Mouse (Mus musculus) layer of hippocampus, adult 9-11 months (tissue): Measurements from ENCODE around the gene Kif3b.
"Not testable (repeated sequence)": the region's sequence is repeated elsewhere in the genome, so short reads cannot be mapped to it uniquely, and the experiment has no call there.

Experiments used
- DNase-seq: peaks from one replicate; pipeline ENCODE4 v3.0.0; 2022

The Kif3b gene

GRCm38 (mm10) chr2:153290938-153291928 lies at the start of gene Kif3b:
Kif3b (plus strand) TSS chr2:153291413.
- peak; percentile 86 for DNase-seq

- no peak for DNase-seq
Observed at GRCm38 (mm10) chr2:153242156-153242555, 49.1 kb upstream of the Kif3b start.

- no peak for DNase-seq
Observed at GRCm38 (mm10) chr2:153249751-153250150, 41.5 kb upstream of the Kif3b start.

GRCm38 (mm10) chr2:153256604-153257003 lies 34.6 kb upstream of the Kif3b start:
- no peak for DNase-seq

GRCm38 (mm10) chr2:153259030-153259863 lies 32.0 kb upstream of the Kif3b start:
- no peak for DNase-seq

GRCm38 (mm10) chr2:153259864-153260674 lies 31.1 kb upstream of the Kif3b start:
- no peak for DNase-seq

- no peak for DNase-seq
Observed at GRCm38 (mm10) chr2:153263053-153263452, 28.2 kb upstream of the Kif3b start.

- no peak for DNase-seq
Observed at GRCm38 (mm10) chr2:153267331-153267730, 23.9 kb upstream of the Kif3b start.

- not testable (repeated sequence) for DNase-seq
Observed at GRCm38 (mm10) chr2:153270231-153270915, 20.8 kb upstream of the Kif3b start.

- DNase-seq, result not testable (repeated sequence)
Observed at GRCm38 (mm10) chr2:153274200-153274918, 16.9 kb upstream of the Kif3b start.

- no peak for DNase-seq
Observed at GRCm38 (mm10) chr2:153274919-153275247, 16.3 kb upstream of the Kif3b start.

GRCm38 (mm10) chr2:153275577-153275976 lies 15.6 kb upstream of the Kif3b start:
- DNase-seq, result not testable (repeated sequence)

GRCm38 (mm10) chr2:153276440-153276839 lies 14.8 kb upstream of the Kif3b start:
- no peak for DNase-seq

- DNase-seq, result not testable (repeated sequence)
Observed at GRCm38 (mm10) chr2:153276846-153277245, 14.4 kb upstream of the Kif3b start.

GRCm38 (mm10) chr2:153278357-153278756 lies 12.9 kb upstream of the Kif3b start:
- no peak for DNase-seq

GRCm38 (mm10) chr2:153283919-153284318 lies 7.3 kb upstream of the Kif3b start:
- no peak for DNase-seq

GRCm38 (mm10) chr2:153286524-153286923 lies 4.7 kb upstream of the Kif3b start:
- DNase-seq, result no peak

- no peak for DNase-seq
Observed at GRCm38 (mm10) chr2:153287835-153288234, 3.4 kb upstream of the Kif3b start.

- DNase-seq, result no peak
Observed at GRCm38 (mm10) chr2:153292305-153292861, 1.2 kb downstream of the Kif3b start.

GRCm38 (mm10) chr2:153295196-153295595 lies 4.0 kb downstream of the Kif3b start:
- no peak for DNase-seq

- DNase-seq, result no peak
Observed at GRCm38 (mm10) chr2:153297771-153298170, 6.6 kb downstream of the Kif3b start.
